Mouse (Mus musculus) midbrain, embryonic 16.5 days (tissue): ENCODE results near the gene Gm13696. TPM values are rescaled to one million over a fixed set of nuclear protein-coding genes. Genes with fewer than 3 reads are reported as not detected.
"Not testable (repeated sequence)": the region's sequence is repeated elsewhere in the genome, so short reads cannot be mapped to it uniquely, and the experiment has no call there.

ENCODE experiments used
- ATAC-seq: fragments of 200-750 bp; cut with Nextera tagmentation; 2 replicates; pipeline ENCODE4 v1.8.0; 2017; ENCODE audit warnings: moderate TSS enrichment
- H3K27ac ChIP-seq: fragments of 300-500 bp; sonication (generic); 2 replicates; pipeline ENCODE4 v1.5.1; 2014; ENCODE audit warnings: mild to moderate bottlenecking, low read length, mixed read lengths
- H3K27me3 ChIP-seq: fragments of 300-500 bp; sonication (generic); 2 replicates; pipeline ENCODE4 v1.6.1; 2014; ENCODE audit warnings: low read depth, low read length, mixed read lengths; ENCODE audit not compliant: control insufficient read depth, insufficient read depth
- H3K36me3 ChIP-seq: fragments of 300-500 bp; sonication (generic); 2 replicates; pipeline ENCODE4 v1.6.1; 2014; ENCODE audit warnings: mild to moderate bottlenecking, low read length, moderate library complexity, mixed read lengths; ENCODE audit not compliant: control insufficient read depth, insufficient read depth
- H3K4me1 ChIP-seq: fragments of 300-500 bp; sonication (generic); 2 replicates; pipeline ENCODE4 v1.6.1; 2014; ENCODE audit warnings: mild to moderate bottlenecking, low read length, mixed read lengths; ENCODE audit not compliant: control insufficient read depth, insufficient read depth
- H3K4me2 ChIP-seq: fragments of 300-500 bp; sonication (generic); 2 replicates; pipeline ENCODE4 v1.6.1; 2014; ENCODE audit warnings: mild to moderate bottlenecking, low read length, mixed read lengths
- H3K4me3 ChIP-seq: fragments of 300-500 bp; sonication (generic); 2 replicates; pipeline ENCODE4 v1.5.1; 2014; ENCODE audit warnings: low read depth, mild to moderate bottlenecking, low read length, moderate library complexity, mixed read lengths
- H3K9ac ChIP-seq: fragments of 300-500 bp; sonication (generic); 2 replicates; pipeline ENCODE4 v1.6.1; 2014; ENCODE audit warnings: low read depth, low read length, mixed read lengths
- H3K9me3 ChIP-seq: fragments of 300-500 bp; sonication (generic); replicated peaks from 2 replicates; pipeline ENCODE4 v1.6.1; 2014; ENCODE audit warnings: mild to moderate bottlenecking, low read length, mixed read lengths; ENCODE audit not compliant: control insufficient read depth, poor library complexity, severe bottlenecking
- WGBS: fragments of 180-500 bp; shearing (Covaris S2); extraction: QIAGEN DNeasy Blood & Tissue Kit; methylation state at CpG from one replicate; pipeline ENCODE4 v1.1.7; 2014; 5-methylcytosine and 5-hydroxymethylcytosine counted together
- polyA plus RNA-seq: library from polyadenylated mRNA; unstranded; fragments of >200 nt; fragmentation: Nextera tagmentation; extraction: Ambion mirVana; gene quantifications from 2 replicates; pipeline ENCODE4 v1.2.1, GENCODE M21; 2015

Gene Gm13696
- polyA plus RNA-seq, 1 experiment from 2014 or later, result not detected

DNA sequence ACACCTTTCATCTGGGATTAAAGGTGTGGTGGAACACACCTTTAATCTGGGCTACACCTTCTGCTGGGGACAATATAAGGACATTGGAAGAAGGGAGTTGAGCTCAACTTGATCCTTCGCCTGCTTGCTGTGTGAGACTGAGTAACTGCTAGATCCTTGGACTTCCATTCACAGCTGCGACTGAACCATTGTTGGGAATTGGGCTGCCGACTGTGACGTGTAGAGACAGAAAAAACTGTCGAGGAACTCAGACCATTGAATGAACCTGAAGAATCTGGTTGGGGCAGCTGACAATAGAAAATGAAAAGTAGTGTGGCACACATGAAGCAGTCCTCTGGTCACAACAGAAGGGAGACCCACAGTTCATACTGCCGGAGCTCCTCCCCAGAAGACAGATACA, 11.5 kb downstream of the Gm13696 start, which contains the start of gene Gm13697:
Gene Gm13697, plus strand, starts transcription at position 301 of the 400 bp plus-strand sequence.
- WGBS, result no CpG with 5 or more reads among the region's 6 CpGs

DNA sequence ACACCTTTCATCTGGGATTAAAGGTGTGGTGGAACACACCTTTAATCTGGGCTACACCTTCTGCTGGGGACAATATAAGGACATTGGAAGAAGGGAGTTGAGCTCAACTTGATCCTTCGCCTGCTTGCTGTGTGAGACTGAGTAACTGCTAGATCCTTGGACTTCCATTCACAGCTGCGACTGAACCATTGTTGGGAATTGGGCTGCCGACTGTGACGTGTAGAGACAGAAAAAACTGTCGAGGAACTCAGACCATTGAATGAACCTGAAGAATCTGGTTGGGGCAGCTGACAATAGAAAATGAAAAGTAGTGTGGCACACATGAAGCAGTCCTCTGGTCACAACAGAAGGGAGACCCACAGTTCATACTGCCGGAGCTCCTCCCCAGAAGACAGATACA, 17.3 kb downstream of the Gm13696 start, which contains the start of gene Gm13691:
Gene Gm13691, plus strand, starts transcription at position 301 of the 400 bp plus-strand sequence.
- H3K4me3 ChIP-seq, H3K9me3 ChIP-seq, H3K4me2 ChIP-seq, H3K9ac ChIP-seq, H3K36me3 ChIP-seq, H3K27ac ChIP-seq, H3K4me1 ChIP-seq, H3K27me3 ChIP-seq, ATAC-seq: not testable (repeated sequence)
- no CpG with 5 or more reads among the region's 6 CpGs for WGBS

More for the DNA sequence above, 11.5 kb downstream of the Gm13696 start, which contains the start of gene Gm13697:
- not testable (repeated sequence) for H3K36me3 ChIP-seq, H3K4me2 ChIP-seq, H3K9me3 ChIP-seq, H3K27ac ChIP-seq, H3K4me1 ChIP-seq, H3K27me3 ChIP-seq, H3K4me3 ChIP-seq, H3K9ac ChIP-seq, ATAC-seq

DNA sequence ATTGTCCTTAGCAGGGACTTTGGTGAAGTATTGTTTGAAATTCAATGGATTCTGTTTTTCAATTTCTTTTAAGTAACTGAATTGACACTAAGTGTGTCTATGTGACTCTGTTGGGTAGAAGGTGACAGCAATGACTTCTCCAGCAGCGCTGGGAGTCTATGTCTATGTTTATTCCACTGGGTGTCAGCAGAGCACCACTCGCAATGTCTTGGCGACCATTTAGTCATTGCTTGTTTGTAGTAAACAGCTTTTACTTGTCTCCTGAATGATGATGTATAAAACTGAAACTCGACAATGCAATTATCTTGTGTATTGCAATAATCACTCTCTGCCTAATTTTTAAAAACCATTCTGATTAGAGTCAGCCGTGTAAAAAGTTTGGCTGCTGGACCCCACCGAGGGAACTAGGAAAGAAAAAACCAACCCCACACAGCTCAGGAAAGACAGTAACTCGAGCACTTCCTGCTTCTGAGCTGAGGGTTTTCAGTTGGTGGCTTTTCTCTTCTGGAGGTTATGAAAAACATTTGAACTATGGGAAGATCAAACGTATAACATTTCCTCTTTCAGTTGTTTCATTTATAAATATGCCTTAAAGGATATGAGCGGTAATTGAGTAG, 20.8 kb downstream of the Gm13696 start:
- not testable (repeated sequence) for H3K4me1 ChIP-seq, H3K27ac ChIP-seq, ATAC-seq, H3K27me3 ChIP-seq, H3K36me3 ChIP-seq, H3K9me3 ChIP-seq, H3K9ac ChIP-seq, H3K4me3 ChIP-seq, H3K4me2 ChIP-seq
- 70% methylated on average over 7 of the region's 9 CpGs for WGBS

DNA sequence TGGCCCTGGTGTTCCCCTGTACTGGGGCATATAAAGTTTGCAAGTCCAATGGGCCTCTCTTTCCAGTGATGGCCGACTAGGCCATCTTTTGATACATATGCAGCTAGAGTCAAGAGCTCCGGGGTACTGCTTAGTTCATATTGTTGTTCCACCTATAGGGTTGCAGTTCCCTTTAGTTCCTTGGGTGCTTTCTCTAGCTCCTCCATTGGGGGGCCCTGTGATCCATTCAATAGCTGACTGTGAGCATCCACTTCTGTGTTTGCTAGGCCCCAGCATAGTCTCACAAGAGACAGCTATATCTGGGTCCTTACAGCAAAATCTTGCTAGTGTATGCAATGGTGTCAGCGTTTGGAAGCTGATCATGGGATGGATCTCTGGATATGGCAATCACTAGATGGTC, 21.6 kb downstream of the Gm13696 start:
- H3K27me3 ChIP-seq, H3K4me3 ChIP-seq, H3K9me3 ChIP-seq, H3K36me3 ChIP-seq, ATAC-seq, H3K27ac ChIP-seq, H3K4me1 ChIP-seq, H3K4me2 ChIP-seq, H3K9ac ChIP-seq: not testable (repeated sequence)
- WGBS, result no CpG with 5 or more reads among the region's 3 CpGs

DNA sequence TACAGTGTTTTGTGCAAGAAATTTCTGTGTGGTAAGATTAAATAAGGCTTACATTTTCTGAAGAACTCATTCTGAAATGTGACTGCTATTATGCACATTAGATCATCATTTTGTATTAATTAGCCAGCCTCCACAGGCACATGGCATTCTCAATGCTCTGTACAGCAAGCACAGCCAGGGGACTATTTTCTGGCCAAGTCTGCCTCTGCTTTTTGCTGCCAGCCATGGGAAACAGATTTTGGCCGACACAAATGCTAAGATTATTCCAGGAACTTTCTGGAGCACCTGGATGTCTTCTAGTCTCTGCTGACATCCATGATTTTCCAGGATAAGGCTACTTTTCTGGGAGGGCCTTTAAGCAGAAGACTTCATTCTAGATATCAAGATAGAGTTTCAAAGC, 36.0 kb downstream of the Gm13696 start:
- no peaks in the 10 kb centered on the region for H3K36me3 ChIP-seq
- no peaks in the 10 kb centered on the region for H3K27me3 ChIP-seq
- no peak overlapping the region for H3K27ac ChIP-seq
- H3K4me2 ChIP-seq, result no peak overlapping the region
- ATAC-seq, result no peak
- 73% methylated on average over 1 of the region's 1 CpGs for WGBS
- H3K4me3 ChIP-seq, result no peak overlapping the region
- H3K9me3 ChIP-seq, result no peaks in the 10 kb centered on the region
- no peaks in the 10 kb centered on the region for H3K4me1 ChIP-seq
- H3K9ac ChIP-seq, result no peak overlapping the region

DNA sequence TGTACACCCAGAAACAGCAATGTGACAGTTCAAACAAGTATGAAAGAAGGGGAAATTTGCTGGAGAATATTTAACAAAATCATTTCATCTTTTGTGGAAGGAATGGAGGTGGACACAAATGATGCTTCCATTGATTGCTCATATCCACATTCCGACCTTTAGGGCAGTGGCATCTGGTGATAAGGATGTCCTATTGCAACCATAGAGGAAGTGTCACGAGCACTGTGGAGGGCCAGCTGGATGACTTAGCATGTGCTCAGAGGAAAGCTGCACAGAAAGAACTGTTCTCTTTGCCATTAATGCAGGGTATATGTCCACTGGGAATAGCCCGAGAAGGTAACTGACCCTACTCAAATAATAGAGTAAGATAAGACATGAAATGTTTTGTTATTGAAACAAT, 36.9 kb downstream of the Gm13696 start:
- no peaks in the 10 kb centered on the region for H3K9me3 ChIP-seq
- no peak for ATAC-seq
- H3K27ac ChIP-seq, result no peak overlapping the region
- no peak overlapping the region for H3K4me2 ChIP-seq
- no peaks in the 10 kb centered on the region for H3K27me3 ChIP-seq
- H3K9ac ChIP-seq, result no peak overlapping the region
- no peaks in the 10 kb centered on the region for H3K4me1 ChIP-seq
- no peaks in the 10 kb centered on the region for H3K36me3 ChIP-seq
- WGBS, result 94% methylated on average over 3 of the region's 3 CpGs
- no peak overlapping the region for H3K4me3 ChIP-seq

DNA sequence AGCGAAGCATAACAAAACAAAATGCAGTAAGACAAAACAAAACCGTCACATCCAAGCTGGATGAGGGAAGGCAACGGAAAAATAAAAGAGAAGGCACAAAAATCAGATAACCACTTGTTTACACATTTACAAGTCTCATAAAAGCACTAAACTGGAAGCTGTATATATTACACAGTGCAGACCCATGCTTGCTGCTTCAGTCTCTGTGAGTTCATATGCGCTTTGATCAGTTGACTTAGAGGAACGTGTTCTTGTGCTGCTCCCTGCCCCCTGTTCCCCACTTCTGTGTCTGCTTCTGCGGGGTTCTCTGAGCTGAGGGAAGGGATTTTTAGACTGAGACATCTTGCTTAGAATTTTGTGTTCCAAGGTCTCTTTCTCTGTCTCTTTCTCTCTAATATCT, 41.6 kb downstream of the Gm13696 start:
- Histone ChIP-seq H3K36me3 (no peaks in the 10 kb centered on the region), H3K9ac (no peak overlapping the region), H3K9me3 (no peaks in the 10 kb centered on the region), H3K4me2 (no peak overlapping the region), H3K4me3 (no peak overlapping the region), H3K27me3 (no peaks in the 10 kb centered on the region), H3K4me1 (no peaks in the 10 kb centered on the region), H3K27ac (no peak overlapping the region)
- WGBS, result 76% methylated on average over 6 of the region's 6 CpGs
- no peak for ATAC-seq

DNA sequence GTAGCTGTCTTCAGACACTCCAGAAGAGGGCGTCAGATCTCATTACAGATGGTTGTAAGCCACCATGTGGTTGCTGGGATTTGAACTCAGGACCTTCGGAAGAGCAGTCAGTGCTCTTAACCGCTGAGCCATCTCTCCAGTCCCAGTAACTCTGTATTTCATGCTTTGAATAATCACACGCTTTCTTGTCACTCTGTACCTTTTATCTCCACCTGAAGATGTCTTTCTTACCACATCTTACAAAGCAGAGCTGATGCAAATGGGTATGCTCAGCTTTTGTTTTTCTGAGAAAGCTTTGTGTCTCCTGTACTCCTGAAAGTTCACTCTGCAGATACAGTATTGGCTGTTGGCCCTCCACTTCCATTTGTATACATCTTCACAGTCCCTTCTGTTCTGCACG, 43.4 kb downstream of the Gm13696 start:
- H3K4me3 ChIP-seq, H3K36me3 ChIP-seq: not testable (repeated sequence)
- WGBS, result 84% methylated on average over 4 of the region's 5 CpGs

DNA sequence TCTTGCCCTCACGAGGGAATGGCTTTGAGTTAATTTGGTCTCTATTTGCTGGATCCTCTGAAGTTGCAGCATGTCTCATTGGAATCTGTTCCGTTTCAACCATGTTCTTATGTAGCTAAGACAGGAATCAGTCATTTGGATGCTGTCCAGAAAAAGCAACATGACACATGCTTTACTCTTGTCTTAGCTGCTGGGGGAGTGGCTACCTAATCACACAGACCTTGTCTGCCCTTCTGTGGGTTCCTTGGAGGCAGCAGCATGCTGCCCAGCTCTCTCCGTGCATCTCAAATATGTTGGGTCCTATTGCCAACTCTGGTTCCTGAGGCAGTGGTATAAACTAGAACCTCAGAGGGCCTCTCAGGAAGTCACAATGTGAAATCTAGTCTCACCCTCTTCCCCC, 45.4 kb downstream of the Gm13696 start:
- no peak overlapping the region for H3K27ac ChIP-seq
- no peak overlapping the region for H3K4me3 ChIP-seq
- no peak for ATAC-seq
- H3K4me2 ChIP-seq, result no peak overlapping the region
- 77% methylated on average over 3 of the region's 3 CpGs for WGBS
- no peaks in the 10 kb centered on the region for H3K27me3 ChIP-seq
- no peaks in the 10 kb centered on the region for H3K4me1 ChIP-seq
- no peaks in the 10 kb centered on the region for H3K36me3 ChIP-seq
- H3K9ac ChIP-seq, result no peak overlapping the region
- H3K9me3 ChIP-seq, result no peaks in the 10 kb centered on the region

More for the DNA sequence above, 43.4 kb downstream of the Gm13696 start:
- not testable (repeated sequence) for H3K4me2 ChIP-seq, H3K9me3 ChIP-seq, H3K27ac ChIP-seq, ATAC-seq, H3K4me1 ChIP-seq, H3K27me3 ChIP-seq, H3K9ac ChIP-seq
